Mouse (Mus musculus) hindbrain, embryonic 16.5 days (tissue): ENCODE measurements around the gene Sult2a7. TPM values are rescaled to one million over a fixed set of nuclear protein-coding genes. Genes with fewer than 3 reads are reported as not detected.

Source experiments
- ATAC-seq: fragments of 200-750 bp; cut with Nextera tagmentation; 2 replicates; pipeline ENCODE4 v1.8.0; 2017; ENCODE audit warnings: moderate TSS enrichment, moderate library complexity
- H3K27ac ChIP-seq: fragments of 300-500 bp; sonication (generic); 2 replicates; pipeline ENCODE4 v1.5.1; 2014; ENCODE audit warnings: low read depth, mild to moderate bottlenecking, control low read depth, low read length, moderate library complexity
- H3K27me3 ChIP-seq: fragments of 300-500 bp; sonication (generic); replicated peaks from 2 replicates; pipeline ENCODE4 v1.6.1; 2014; ENCODE audit warnings: low read length; ENCODE audit not compliant: control insufficient read depth, insufficient read depth
- H3K36me3 ChIP-seq: fragments of 300-500 bp; sonication (generic); 2 replicates; pipeline ENCODE4 v1.6.1; 2014; ENCODE audit warnings: mild to moderate bottlenecking, low read length, moderate library complexity, mixed read lengths; ENCODE audit not compliant: control insufficient read depth, insufficient read depth
- H3K4me1 ChIP-seq: fragments of 300-500 bp; sonication (generic); 2 replicates; pipeline ENCODE4 v1.6.1; 2014; ENCODE audit warnings: low read depth, low read length; ENCODE audit not compliant: control insufficient read depth, insufficient read depth
- H3K4me2 ChIP-seq: fragments of 300-500 bp; sonication (generic); 2 replicates; pipeline ENCODE4 v1.6.1; 2014; ENCODE audit warnings: mild to moderate bottlenecking, low read length, control low read depth, moderate library complexity
- H3K4me3 ChIP-seq: fragments of 300-500 bp; sonication (generic); 2 replicates; pipeline ENCODE4 v1.5.1; 2014; ENCODE audit warnings: mild to moderate bottlenecking, low read length, control low read depth, moderate library complexity
- H3K9ac ChIP-seq: fragments of 300-500 bp; sonication (generic); 2 replicates; pipeline ENCODE4 v1.6.1; 2014; ENCODE audit warnings: low read depth, mild to moderate bottlenecking, control low read depth, low read length, moderate library complexity
- H3K9me3 ChIP-seq: fragments of 300-500 bp; sonication (generic); 2 replicates; pipeline ENCODE4 v1.6.1; 2014; ENCODE audit warnings: mild to moderate bottlenecking, low read length, moderate library complexity; ENCODE audit not compliant: control insufficient read depth
- WGBS: fragments of 180-500 bp; shearing (Covaris S2); extraction: QIAGEN DNeasy Blood & Tissue Kit; methylation state at CpG from one replicate; pipeline ENCODE4 v1.1.7; 2014; 5-methylcytosine and 5-hydroxymethylcytosine counted together
- polyA plus RNA-seq: library from polyadenylated mRNA; unstranded; fragments of >200 nt; fragmentation: Nextera tagmentation; extraction: Ambion mirVana; gene quantifications from 2 replicates; pipeline ENCODE4 v1.2.1, GENCODE M21; 2015

Sult2a7 gene
- not detected in 2 replicates for polyA plus RNA-seq

GRCm38 (mm10) chr7:14494130-14494529, at the start of gene Sult2a7:
Gene Sult2a7, minus strand, starts transcription at chr7:14494230.
- H3K27me3 ChIP-seq = no peaks in the 10 kb centered on the region
- no peak within 1 kb of the TSS for H3K9ac ChIP-seq
- peaks cover 17% of the 10 kb centered on the region for H3K9me3 ChIP-seq
- H3K4me3 ChIP-seq = no peak within 1 kb of the TSS
- H3K27ac ChIP-seq = no peak within 1 kb of the TSS
- H3K36me3 ChIP-seq = no peaks in the 10 kb centered on the region
- ATAC-seq = no peak
- H3K4me2 ChIP-seq = no peak within 1 kb of the TSS
- no peaks in the 10 kb centered on the region for H3K4me1 ChIP-seq
- WGBS = 96% methylated on average over 4 of the region's 4 CpGs

- no peak overlapping the region for H3K4me2 ChIP-seq
- H3K27ac ChIP-seq = no peak overlapping the region
- H3K4me3 ChIP-seq = no peak overlapping the region
- ATAC-seq = no peak
- 62% methylated on average over 1 of the region's 1 CpGs for WGBS
- no peaks in the 10 kb centered on the region for H3K4me1 ChIP-seq
- no peaks in the 10 kb centered on the region for H3K36me3 ChIP-seq
- H3K9ac ChIP-seq = no peak overlapping the region
- H3K9me3 ChIP-seq = peaks cover 25% of the 10 kb centered on the region
- no peaks in the 10 kb centered on the region for H3K27me3 ChIP-seq
Observed at GRCm38 (mm10) chr7:14525280-14525679, 31.2 kb upstream of the Sult2a7 start.

- no peak for ATAC-seq
- H3K27ac ChIP-seq = no peak overlapping the region
- no peak overlapping the region for H3K9ac ChIP-seq
- H3K4me2 ChIP-seq = no peak overlapping the region
- no peak overlapping the region for H3K4me3 ChIP-seq
- no peaks in the 10 kb centered on the region for H3K4me1 ChIP-seq
- 88% methylated on average over 1 of the region's 1 CpGs for WGBS
- H3K36me3 ChIP-seq = no peaks in the 10 kb centered on the region
- no peaks in the 10 kb centered on the region for H3K27me3 ChIP-seq
- H3K9me3 ChIP-seq = peaks cover 27% of the 10 kb centered on the region
Observed at GRCm38 (mm10) chr7:14522636-14523035, 28.6 kb upstream of the Sult2a7 start.

GRCm38 (mm10) chr7:14518301-14518700, 24.3 kb upstream of the Sult2a7 start:
- Histone ChIP-seq H3K9me3 (peaks cover 31% of the 10 kb centered on the region), H3K9ac (no peak overlapping the region), H3K4me3 (no peak overlapping the region), H3K4me1 (no peaks in the 10 kb centered on the region), H3K27ac (no peak overlapping the region), H3K27me3 (no peaks in the 10 kb centered on the region), H3K36me3 (no peaks in the 10 kb centered on the region), H3K4me2 (no peak overlapping the region)
- WGBS = 68% methylated on average over 3 of the region's 3 CpGs
- no peak for ATAC-seq

- Histone ChIP-seq H3K9me3 (peaks cover 20% of the 10 kb centered on the region), H3K27me3 (no peaks in the 10 kb centered on the region), H3K4me3 (no peak overlapping the region), H3K36me3 (no peaks in the 10 kb centered on the region), H3K9ac (no peak overlapping the region), H3K4me1 (no peaks in the 10 kb centered on the region), H3K4me2 (no peak overlapping the region), H3K27ac (no peak overlapping the region)
- WGBS = 74% methylated on average over 3 of the region's 3 CpGs
- ATAC-seq = no peak
Observed at GRCm38 (mm10) chr7:14492886-14493285, 1.1 kb downstream of the Sult2a7 start.

- Histone ChIP-seq H3K4me2 (no peak within 1 kb of the TSS), H3K4me1 (no peaks in the 10 kb centered on the region), H3K9me3 (peaks cover 16% of the 10 kb centered on the region), H3K4me3 (no peak within 1 kb of the TSS), H3K27ac (no peak within 1 kb of the TSS), H3K36me3 (no peaks in the 10 kb centered on the region), H3K9ac (no peak within 1 kb of the TSS), H3K27me3 (no peaks in the 10 kb centered on the region)
- no peak for ATAC-seq
- WGBS = 69% methylated on average over 3 of the region's 3 CpGs
Observed at GRCm38 (mm10) chr7:14446534-14446933, 47.5 kb downstream of the Sult2a7 start, which contains the start of gene Sult2a8. Gene Sult2a8, minus strand, starts transcription at chr7:14446769.

GRCm38 (mm10) chr7:14439581-14439980, 54.4 kb downstream of the Sult2a7 start:
- Histone ChIP-seq H3K27ac (no peak overlapping the region), H3K4me2 (no peak overlapping the region), H3K36me3 (no peaks in the 10 kb centered on the region), H3K9ac (no peak overlapping the region), H3K4me1 (no peaks in the 10 kb centered on the region), H3K9me3 (peaks cover 8% of the 10 kb centered on the region), H3K4me3 (no peak overlapping the region), H3K27me3 (no peaks in the 10 kb centered on the region)
- no peak for ATAC-seq

GRCm38 (mm10) chr7:14438484-14438883, 55.5 kb downstream of the Sult2a7 start:
- Histone ChIP-seq H3K27me3 (no peaks in the 10 kb centered on the region), H3K9me3 (peaks cover 12% of the 10 kb centered on the region), H3K27ac (no peak overlapping the region), H3K4me3 (no peak overlapping the region), H3K4me1 (no peaks in the 10 kb centered on the region), H3K4me2 (no peak overlapping the region), H3K36me3 (no peaks in the 10 kb centered on the region), H3K9ac (no peak overlapping the region)
- no peak for ATAC-seq
- 76% methylated on average over 1 of the region's 1 CpGs for WGBS

GRCm38 (mm10) chr7:14438029-14438428, 56.0 kb downstream of the Sult2a7 start:
- no peak overlapping the region for H3K4me3 ChIP-seq
- no peak overlapping the region for H3K27ac ChIP-seq
- H3K9me3 ChIP-seq = peaks cover 12% of the 10 kb centered on the region
- no peak for ATAC-seq
- H3K36me3 ChIP-seq = no peaks in the 10 kb centered on the region
- 81% methylated on average over 2 of the region's 2 CpGs for WGBS
- no peak overlapping the region for H3K9ac ChIP-seq
- H3K4me1 ChIP-seq = no peaks in the 10 kb centered on the region
- no peak overlapping the region for H3K4me2 ChIP-seq
- H3K27me3 ChIP-seq = no peaks in the 10 kb centered on the region
